Mouse (Mus musculus): ENCODE measurements around the gene Zfp507. TPM values are rescaled to one million over a fixed set of nuclear protein-coding genes. Genes with fewer than 3 reads are reported as not detected.

Gene Zfp507
- polyA plus RNA-seq, 1 experiment = 7.0 TPM

- H3K27me3 ChIP-seq (ENCODE audit: control insufficient read depth, insufficient read depth, insufficient read length) = no peaks in the 10 kb centered on the region
- H3K4me2 ChIP-seq (ENCODE audit: low read depth) = no peak overlapping the region
- TF ChIP-seq USF1 (IDR thresholded peaks at IDR 0.05; ENCODE audit: low read depth) (no peak), MYOD1 (IDR thresholded peaks at IDR 0.05; ENCODE audit: control insufficient read depth in 1 of 3, insufficient read length in 2 of 3, low read depth in 2 of 3) (no peak), TCF3 (IDR thresholded peaks at IDR 0.05; ENCODE audit: insufficient read length, low read depth) (no peak), MYOG (IDR thresholded peaks at IDR 0.05; ENCODE audit: control insufficient read depth in 1 of 3, insufficient read depth in 1 of 3, insufficient read length in 2 of 3, low read depth in 2 of 3) (no peak), SRF (IDR thresholded peaks at IDR 0.05; ENCODE audit: control insufficient read depth, insufficient read length, low read depth) (no peak), POLR2AphosphoS2 (IDR thresholded peaks at IDR 0.05; ENCODE audit: insufficient read length, low read depth) (no peak), E2F4 (IDR thresholded peaks at IDR 0.05; ENCODE audit: insufficient read depth) (no peak), CEBPB (IDR thresholded peaks at IDR 0.05; ENCODE audit: insufficient read depth, poor library complexity, severe bottlenecking) (no peak), MAX (IDR thresholded peaks at IDR 0.05; ENCODE audit: low read depth) (no peak), TCF12 (IDR thresholded peaks at IDR 0.05; ENCODE audit: insufficient read depth, poor library complexity, severe bottlenecking) (no peak), POLR2A (IDR thresholded peaks at IDR 0.05; ENCODE audit: insufficient read length, low read depth) (no peak), REST (IDR thresholded peaks at IDR 0.05; ENCODE audit: insufficient read depth, insufficient read length) (no peak)
- H3ac ChIP-seq (ENCODE audit: control insufficient read depth, insufficient read length) = no peak overlapping the region
- no peaks in the 10 kb centered on the region for H3K36me3 ChIP-seq (ENCODE audit: control insufficient read depth, insufficient read depth)
- H3K4me3 ChIP-seq = no peak overlapping the region
- no peaks in the 10 kb centered on the region for H3K79me2 ChIP-seq (ENCODE audit: control insufficient read depth, insufficient read depth)
Observed at GRCm38 (mm10) chr7:35728376-35728775, 74.4 kb downstream of the Zfp507 start.

GRCm38 (mm10) chr7:35723035-35723434, 79.8 kb downstream of the Zfp507 start:
- Histone ChIP-seq H3K4me3 (no peak overlapping the region), H3K4me2 (ENCODE audit: low read depth) (no peak overlapping the region), H3K27me3 (ENCODE audit: control insufficient read depth, insufficient read depth, insufficient read length) (no peaks in the 10 kb centered on the region), H3K36me3 (ENCODE audit: control insufficient read depth, insufficient read depth) (no peaks in the 10 kb centered on the region), H3K79me2 (ENCODE audit: control insufficient read depth, insufficient read depth) (no peaks in the 10 kb centered on the region), H3ac (ENCODE audit: control insufficient read depth, insufficient read length) (no peak overlapping the region)
- TF ChIP-seq USF1 (IDR thresholded peaks at IDR 0.05; ENCODE audit: low read depth) = no peak
- no peak for TF ChIP-seq MYOD1 (IDR thresholded peaks at IDR 0.05; ENCODE audit: control insufficient read depth in 1 of 3, insufficient read length in 2 of 3, low read depth in 2 of 3)
- TF ChIP-seq SRF (IDR thresholded peaks at IDR 0.05; ENCODE audit: control insufficient read depth, insufficient read length, low read depth) = no peak
- TF ChIP-seq CEBPB (IDR thresholded peaks at IDR 0.05; ENCODE audit: insufficient read depth, poor library complexity, severe bottlenecking) = no peak
- TF ChIP-seq MAX (IDR thresholded peaks at IDR 0.05; ENCODE audit: low read depth) = no peak
- no peak for TF ChIP-seq POLR2A (IDR thresholded peaks at IDR 0.05; ENCODE audit: insufficient read length, low read depth)
- TF ChIP-seq TCF3 (IDR thresholded peaks at IDR 0.05; ENCODE audit: insufficient read length, low read depth) = no peak
- no peak for TF ChIP-seq MYOG (IDR thresholded peaks at IDR 0.05; ENCODE audit: control insufficient read depth in 1 of 3, insufficient read depth in 1 of 3, insufficient read length in 2 of 3, low read depth in 2 of 3)
- TF ChIP-seq REST (IDR thresholded peaks at IDR 0.05; ENCODE audit: insufficient read depth, insufficient read length) = no peak
- TF ChIP-seq E2F4 (IDR thresholded peaks at IDR 0.05; ENCODE audit: insufficient read depth) = no peak
- no peak for TF ChIP-seq POLR2AphosphoS2 (IDR thresholded peaks at IDR 0.05; ENCODE audit: insufficient read length, low read depth)
- no peak for TF ChIP-seq TCF12 (IDR thresholded peaks at IDR 0.05; ENCODE audit: insufficient read depth, poor library complexity, severe bottlenecking)

Other genes starting within 250 kb of the Zfp507 start
- 18.3 TPM for gene Nudt19, start 246.7 kb downstream of the Zfp507 start, polyA plus RNA-seq (2012; fragmentation: generic; extraction: Trizol)
- not detected for gene Rgs9bp, start 217.4 kb downstream of the Zfp507 start, polyA plus RNA-seq (2012; fragmentation: generic; extraction: Trizol)
- gene Ankrd27, start 216.8 kb downstream of the Zfp507 start, polyA plus RNA-seq (2012; fragmentation: generic; extraction: Trizol) = 13.0 TPM
- gene Pdcd5, start 155.5 kb downstream of the Zfp507 start, polyA plus RNA-seq (2012; fragmentation: generic; extraction: Trizol) = 160 TPM
- gene Dpy19l3, start 48.5 kb downstream of the Zfp507 start, polyA plus RNA-seq (2012; fragmentation: generic; extraction: Trizol) = 7.8 TPM

Measured in myocyte (in vitro differentiated cells).